Mouse (Mus musculus): Measurements from ENCODE around the gene Rad9a. TPM values are rescaled to one million over a fixed set of nuclear protein-coding genes. Genes with fewer than 3 reads are reported as not detected.
"Not testable (repeated sequence)": the region's sequence is repeated elsewhere in the genome, so short reads cannot be mapped to it uniquely, and the experiment has no call there.

Rad9a gene
- 1 to 10 TPM; 2.6 to 2.8 TPM for total RNA-seq (2021)
- long read RNA-seq, experiment 1, transcript Rad9a-201 (11 exons, 2,081 nt), result major isoform, 5 of 6 reads
- long read RNA-seq, experiment 1, partial matches to known transcripts, result 0 of 6 reads
- long read RNA-seq, experiment 1, other reads (novel, unspliced or antisense), result 0 of 6 reads
- long read RNA-seq, experiment 2, partial matches to known transcripts, result 0 of 1 reads
- long read RNA-seq, experiment 2, other reads (novel, unspliced or antisense), result 0 of 1 reads

DNA sequence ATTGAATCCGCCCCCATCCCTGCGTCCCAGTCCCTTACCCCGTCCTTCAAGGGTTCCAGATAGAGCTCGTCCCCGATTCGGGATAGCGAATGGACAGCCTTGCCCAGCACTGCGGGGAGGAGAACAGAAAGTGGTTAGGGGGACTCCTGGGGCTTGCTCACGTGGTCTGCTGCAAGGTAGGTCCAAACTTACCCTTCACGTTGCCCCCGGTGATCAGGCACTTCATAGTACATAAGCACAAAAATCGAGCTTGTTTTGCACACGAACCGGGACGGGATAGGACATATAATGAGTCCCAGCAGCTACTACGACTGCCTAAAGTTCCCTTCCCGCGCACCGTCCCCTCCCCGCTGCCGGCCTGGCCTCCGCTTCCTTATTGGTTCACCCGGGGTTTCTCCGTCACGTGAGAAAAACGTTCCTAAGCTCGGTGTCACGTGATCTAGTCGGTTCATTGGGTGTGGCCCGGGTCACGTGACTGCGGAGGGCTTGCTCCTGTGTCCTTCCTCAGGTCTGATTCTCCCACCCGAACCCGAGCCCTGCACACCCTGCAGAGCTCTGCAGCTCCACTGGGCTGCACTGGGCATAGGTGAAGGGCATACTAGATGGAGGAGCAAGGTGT lies at the start of gene Rad9a:
Gene Rad9a (minus strand): TSS at position 372 of the 619 bp plus-strand sequence.
- peak; percentile 97 for DNase-seq (ENCODE audit: low spot score)

- DNase-seq (ENCODE audit: low spot score), result not testable (repeated sequence)
Observed at GRCm38 (mm10) chr19:4248683-4249082, 47.2 kb upstream of the Rad9a start.

GRCm38 (mm10) chr19:4247010-4247409 lies 45.5 kb upstream of the Rad9a start:
- DNase-seq (ENCODE audit: low spot score), result no peak

DNA sequence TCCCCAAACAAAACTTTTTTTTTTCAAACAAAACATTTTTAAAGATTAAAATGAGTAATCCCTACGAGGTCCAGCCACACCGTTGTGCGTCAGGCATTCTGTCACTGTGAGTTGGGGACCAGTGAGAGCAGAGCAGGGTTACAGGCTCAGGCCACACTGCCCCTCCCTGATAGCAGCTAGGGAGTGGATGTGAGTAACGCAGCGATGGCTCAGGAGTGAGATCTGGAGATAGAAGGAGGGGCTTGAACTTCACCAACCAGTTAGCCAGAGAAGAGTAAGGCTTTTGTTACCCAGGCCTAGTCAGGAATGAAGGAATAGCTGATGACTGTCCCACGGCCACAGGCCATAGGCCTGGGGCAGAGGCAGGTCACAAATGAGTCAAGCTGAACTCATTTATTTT lies 43.3 kb upstream of the Rad9a start:
- DNase-seq (ENCODE audit: low spot score), result no peak

GRCm38 (mm10) chr19:4242416-4242815 lies 41.0 kb upstream of the Rad9a start:
- DNase-seq (ENCODE audit: low spot score), result no peak

GRCm38 (mm10) chr19:4240247-4240668 lies 38.8 kb upstream of the Rad9a start:
- DNase-seq (ENCODE audit: low spot score), result no peak

DNA sequence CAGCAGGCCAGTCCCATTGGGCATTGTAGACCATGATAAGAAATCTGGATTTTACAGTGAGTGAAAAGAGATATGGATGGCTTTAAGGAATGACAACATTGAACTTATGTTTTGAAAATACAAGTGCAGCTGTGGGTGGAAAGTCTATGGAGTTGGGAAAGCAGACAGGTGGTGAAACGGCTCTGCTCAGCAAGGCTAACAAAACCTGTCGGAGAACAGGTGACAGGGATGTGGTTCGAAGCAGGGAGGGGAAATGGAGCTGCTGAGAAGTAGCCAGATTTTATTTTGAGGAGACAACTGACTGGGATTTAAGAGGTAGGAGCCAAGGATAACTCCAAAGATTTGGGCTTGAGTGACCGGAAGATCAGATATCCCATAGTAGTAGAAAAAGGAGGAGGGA lies 33.1 kb upstream of the Rad9a start:
- no peak for DNase-seq (ENCODE audit: low spot score)

- DNase-seq (ENCODE audit: low spot score), result no peak
Observed at GRCm38 (mm10) chr19:4232651-4233050, 31.2 kb upstream of the Rad9a start.

DNA sequence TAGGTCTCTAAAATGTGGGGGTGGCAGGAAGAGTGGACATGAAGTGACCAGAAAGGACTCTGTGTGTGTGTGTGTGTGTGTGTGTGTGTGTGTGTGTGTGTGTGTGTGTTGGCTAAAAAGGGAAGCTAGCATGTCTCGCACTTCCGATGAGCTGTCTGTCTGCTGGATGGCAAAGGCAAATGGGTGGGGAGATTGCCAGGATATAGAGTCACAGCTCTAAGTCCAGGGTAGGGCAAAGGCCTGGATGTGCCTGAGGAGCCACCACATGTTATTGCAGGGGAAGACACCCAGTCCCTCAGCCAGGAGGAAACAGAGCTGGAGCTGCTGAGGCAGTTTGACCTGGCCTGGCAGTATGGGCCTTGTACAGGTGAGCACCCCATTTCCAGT lies 30.7 kb upstream of the Rad9a start:
- peak; percentile 66 for DNase-seq (ENCODE audit: low spot score)

GRCm38 (mm10) chr19:4231253-4232185 lies 30.1 kb upstream of the Rad9a start, which contains the start of gene Pold4:
Gene Pold4, plus strand, starts transcription at chr19:4231899.
- DNase-seq (ENCODE audit: low spot score), result peak; percentile 99

GRCm38 (mm10) chr19:4230415-4230814 lies 29.0 kb upstream of the Rad9a start:
- no peak for DNase-seq (ENCODE audit: low spot score)

DNA sequence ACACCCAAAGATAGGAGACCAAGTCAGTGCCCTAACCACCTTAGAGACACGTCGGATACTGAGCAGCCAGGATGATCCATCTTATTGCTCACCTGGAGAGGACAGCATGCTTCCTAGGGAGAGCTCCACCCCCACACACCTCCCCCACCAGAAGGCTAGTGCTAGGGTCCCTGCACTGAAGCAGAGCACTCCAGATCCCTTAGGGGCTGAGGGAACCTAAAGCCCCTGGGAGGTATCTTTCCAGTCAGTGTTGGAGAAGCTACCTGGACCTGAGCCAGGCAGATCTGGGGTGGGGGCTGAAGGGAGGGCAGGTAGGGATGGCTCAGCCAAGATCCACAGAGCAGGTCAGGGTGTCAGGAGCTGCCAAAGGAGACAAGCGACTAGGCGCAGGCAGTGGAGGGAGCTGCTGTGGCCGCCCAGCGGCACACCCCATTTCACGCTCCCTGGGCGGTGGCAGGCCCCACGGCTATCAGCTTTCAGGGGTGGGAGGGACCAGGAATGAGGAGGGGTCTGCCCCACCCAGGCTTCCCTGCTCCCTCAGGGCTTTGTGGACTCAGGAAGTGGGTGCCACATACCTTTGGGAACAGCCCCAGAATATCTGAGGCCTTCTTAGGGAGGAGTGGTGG lies 28.1 kb upstream of the Rad9a start:
- DNase-seq (ENCODE audit: low spot score), result no peak

- DNase-seq (ENCODE audit: low spot score), result no peak
Observed at GRCm38 (mm10) chr19:4228891-4229290, 27.4 kb upstream of the Rad9a start.

GRCm38 (mm10) chr19:4227894-4228678 lies 26.6 kb upstream of the Rad9a start:
- DNase-seq (ENCODE audit: low spot score), result peak; percentile 87

DNA sequence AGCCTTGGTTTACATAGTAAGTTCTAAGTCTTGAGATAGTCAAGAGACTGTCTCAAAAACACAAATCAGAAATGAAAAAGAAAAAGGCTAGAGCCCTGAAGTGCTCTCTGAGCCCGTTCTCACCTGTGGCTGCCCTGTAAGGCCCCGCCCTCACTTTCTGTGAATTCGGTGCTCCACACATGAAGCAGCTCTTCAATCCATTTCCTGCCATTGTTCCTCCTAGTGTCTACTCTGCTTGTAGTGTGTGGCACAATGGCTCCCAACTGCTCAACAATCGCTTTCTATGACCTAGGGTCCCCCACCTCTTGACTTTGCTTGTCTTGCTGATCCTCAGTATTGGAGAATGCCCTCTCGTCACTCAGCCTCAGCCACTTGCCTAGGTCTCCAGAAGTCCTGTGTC lies 26.0 kb upstream of the Rad9a start:
- DNase-seq (ENCODE audit: low spot score), result no peak

DNA sequence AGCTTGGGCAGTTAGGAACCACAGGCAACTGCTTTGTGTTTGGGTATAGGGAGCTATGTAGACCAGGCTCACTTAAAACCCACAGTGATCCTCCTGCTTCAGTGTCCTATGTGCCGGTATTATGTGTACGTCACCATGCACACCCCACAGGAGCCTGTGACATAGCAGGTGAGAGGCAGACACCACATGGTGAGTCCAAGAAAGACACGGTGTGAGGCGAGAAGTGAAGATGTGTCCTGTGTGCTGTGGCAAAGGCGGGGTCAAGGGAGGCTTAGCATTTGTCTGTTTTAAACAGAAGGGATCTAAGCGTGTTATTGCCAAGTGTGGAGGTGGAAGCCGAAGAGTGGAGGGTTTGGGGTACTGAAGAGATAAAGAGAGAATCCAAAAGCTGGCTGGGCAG lies 25.3 kb upstream of the Rad9a start:
- DNase-seq (ENCODE audit: low spot score), result no peak

DNA sequence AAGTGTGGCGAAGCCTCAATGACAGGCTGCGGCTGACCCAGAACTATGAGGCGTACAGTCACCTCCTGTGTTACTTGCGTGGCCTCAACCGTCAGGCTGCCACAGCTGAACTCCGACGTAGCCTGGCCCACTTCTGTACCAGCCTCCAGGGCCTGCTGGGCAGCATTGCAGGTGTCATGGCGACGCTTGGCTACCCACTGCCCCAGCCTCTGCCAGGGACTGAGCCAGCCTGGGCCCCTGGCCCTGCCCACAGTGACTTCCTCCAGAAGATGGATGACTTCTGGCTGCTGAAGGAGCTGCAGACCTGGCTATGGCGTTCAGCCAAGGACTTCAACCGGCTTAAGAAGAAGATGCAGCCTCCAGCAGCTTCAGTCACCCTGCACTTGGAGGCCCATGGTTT lies 20.7 kb upstream of the Rad9a start:
- DNase-seq (ENCODE audit: low spot score), result no peak

GRCm38 (mm10) chr19:4220957-4221743 lies 19.7 kb upstream of the Rad9a start:
- DNase-seq (ENCODE audit: low spot score), result no peak

DNA sequence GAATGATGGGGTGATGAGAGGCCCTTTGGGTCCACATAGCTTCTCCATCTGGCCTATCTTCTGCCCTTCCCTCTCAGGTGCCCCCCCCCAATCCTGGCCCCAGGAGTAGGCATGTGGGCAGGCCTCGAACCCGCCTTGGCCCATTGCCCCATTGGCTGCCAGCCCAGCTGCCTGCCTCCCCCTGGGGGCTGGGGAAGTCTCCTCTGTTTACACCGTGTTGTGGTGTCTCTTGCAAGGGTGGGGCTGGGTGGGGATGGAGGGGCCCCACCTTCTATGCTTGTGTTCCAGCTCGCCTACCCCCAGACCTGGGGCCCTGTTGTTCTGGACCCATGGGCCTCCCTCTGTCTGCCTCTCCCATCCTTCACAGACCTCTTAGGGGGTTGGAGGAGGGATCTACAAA lies 19.0 kb upstream of the Rad9a start:
- DNase-seq (ENCODE audit: low spot score), result no peak

DNA sequence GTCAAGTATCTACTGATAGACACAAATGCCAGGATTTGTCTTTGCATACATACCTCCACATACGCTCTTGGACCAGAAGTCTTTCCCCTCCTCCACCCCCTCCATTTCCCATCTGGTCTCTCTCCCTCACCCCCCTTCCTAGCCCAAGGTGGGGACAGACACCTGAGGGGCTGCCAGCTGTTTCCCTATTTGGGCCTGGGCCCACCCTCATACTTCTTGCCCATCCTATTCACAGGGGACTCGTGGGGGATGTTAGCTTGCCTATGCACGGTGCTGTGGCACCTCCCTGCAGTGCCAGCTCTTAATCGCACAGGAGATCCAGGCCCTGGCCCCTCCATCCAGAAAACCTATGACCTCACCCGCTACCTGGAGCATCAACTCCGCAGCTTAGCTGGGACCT lies 18.5 kb upstream of the Rad9a start:
- DNase-seq (ENCODE audit: low spot score), result no peak
